Mouse (Mus musculus) stomach, embryonic 16.5 days (tissue): ENCODE data around the gene Kremen1. TPM values are rescaled to one million over a fixed set of nuclear protein-coding genes. Genes with fewer than 3 reads are reported as not detected.

Source experiments
- ATAC-seq: fragments of 200-750 bp; cut with Nextera tagmentation; 2 replicates; pipeline ENCODE4 v1.8.0; 2017; ENCODE audit warnings: moderate number of reproducible peaks, moderate TSS enrichment; ENCODE audit not compliant: insufficient read depth, low FRiP score
- H3K27ac ChIP-seq: fragments of 300-500 bp; sonication (generic); 2 replicates; pipeline ENCODE4 v1.5.1; 2014; ENCODE audit warnings: low read length
- H3K27me3 ChIP-seq: fragments of 300-500 bp; sonication (generic); 2 replicates; pipeline ENCODE4 v1.6.1; 2014; ENCODE audit warnings: low read length, control low read depth, mixed read lengths; ENCODE audit not compliant: control insufficient read depth, insufficient read depth
- H3K36me3 ChIP-seq: fragments of 300-500 bp; sonication (generic); 2 replicates; pipeline ENCODE4 v1.6.1; 2014; ENCODE audit warnings: low read length; ENCODE audit not compliant: control insufficient read depth, insufficient read depth
- H3K4me1 ChIP-seq: fragments of 300-500 bp; sonication (generic); 2 replicates; pipeline ENCODE4 v1.6.1; 2014; ENCODE audit warnings: low read length, control low read depth, mixed read lengths; ENCODE audit not compliant: control insufficient read depth, insufficient read depth
- H3K4me2 ChIP-seq: fragments of 300-500 bp; sonication (generic); 2 replicates; pipeline ENCODE4 v1.6.1; 2014; ENCODE audit warnings: low read depth, low read length, mixed read lengths
- H3K4me3 ChIP-seq: fragments of 300-500 bp; sonication (generic); replicated peaks from 2 replicates; pipeline ENCODE4 v1.5.1; 2014; ENCODE audit warnings: mild to moderate bottlenecking, low read length
- H3K9ac ChIP-seq: fragments of 300-500 bp; sonication (generic); 2 replicates; pipeline ENCODE4 v1.6.1; 2014; ENCODE audit warnings: low read length
- H3K9me3 ChIP-seq: fragments of 300-500 bp; sonication (generic); replicated peaks from 2 replicates; pipeline ENCODE4 v1.6.1; 2016; ENCODE audit warnings: low read length, control low read depth; ENCODE audit not compliant: control insufficient read depth
- WGBS: fragments of 180-500 bp; shearing (Covaris S2); extraction: QIAGEN DNeasy Blood & Tissue Kit; methylation state at CpG from one replicate; pipeline ENCODE4 v1.1.7; 2014; 5-methylcytosine and 5-hydroxymethylcytosine counted together
- polyA plus RNA-seq: library from polyadenylated mRNA; unstranded; fragments of >200 nt; fragmentation: Nextera tagmentation; extraction: Ambion mirVana; gene quantifications from 2 replicates; pipeline ENCODE4 v1.2.1, GENCODE M21; 2015

Kremen1 gene
- polyA plus RNA-seq, 1 experiment from 2014 or later: 24.0 TPM

GRCm38 (mm10) chr11:5201799-5202680 lies 59.3 kb downstream of the Kremen1 start:
- Histone ChIP-seq H3K27me3 (no peaks in the 10 kb centered on the region), H3K27ac (no peak overlapping the region), H3K36me3 (peaks cover under 1% of the 10 kb centered on the region), H3K9me3 (no peaks in the 10 kb centered on the region), H3K9ac (no peak overlapping the region), H3K4me3 (no peak overlapping the region), H3K4me1 (no peaks in the 10 kb centered on the region), H3K4me2 (no peak overlapping the region)
- 89% methylated on average over 20 of the region's 20 CpGs for WGBS
- ATAC-seq: no peak

DNA sequence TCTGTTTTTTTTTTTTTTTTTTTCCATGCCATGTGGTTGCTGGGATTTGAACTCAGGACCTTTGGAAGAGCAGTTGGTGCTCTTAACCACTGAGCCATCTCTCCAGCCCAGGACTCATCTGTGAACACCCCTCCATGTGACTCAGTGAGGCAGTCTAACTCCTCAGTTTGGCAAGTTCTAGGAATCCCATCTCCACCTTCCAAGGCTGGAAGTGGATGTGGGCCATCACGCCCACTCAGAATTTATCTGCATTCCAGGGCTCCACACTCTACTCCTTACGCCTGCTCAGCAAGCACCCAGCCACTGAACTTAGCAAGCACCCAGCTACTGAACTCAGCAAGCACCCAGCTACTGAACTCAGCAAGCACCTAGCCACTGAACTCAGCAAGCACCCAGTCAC lies 61.5 kb downstream of the Kremen1 start:
- H3K4me1 ChIP-seq: no peaks in the 10 kb centered on the region
- H3K27me3 ChIP-seq: no peaks in the 10 kb centered on the region
- no peak for ATAC-seq
- no peak overlapping the region for H3K27ac ChIP-seq
- H3K4me2 ChIP-seq: no peak overlapping the region
- no peak overlapping the region for H3K9ac ChIP-seq
- no peak overlapping the region for H3K4me3 ChIP-seq
- H3K9me3 ChIP-seq: no peaks in the 10 kb centered on the region
- WGBS: 87% methylated on average over 2 of the region's 2 CpGs
- H3K36me3 ChIP-seq: no peaks in the 10 kb centered on the region; the same call in none of the 2 replicates

GRCm38 (mm10) chr11:5197068-5197467 lies 64.3 kb downstream of the Kremen1 start:
- WGBS: 89% methylated on average over 5 of the region's 5 CpGs
- no peak overlapping the region for H3K4me3 ChIP-seq
- H3K4me1 ChIP-seq: no peaks in the 10 kb centered on the region
- H3K36me3 ChIP-seq: peaks cover 5% of the 10 kb centered on the region; the same call in 1 of the 2 replicates
- H3K4me2 ChIP-seq: no peak overlapping the region
- no peak for ATAC-seq
- H3K27ac ChIP-seq: no peak overlapping the region
- H3K9ac ChIP-seq: no peak overlapping the region
- H3K9me3 ChIP-seq: no peaks in the 10 kb centered on the region
- H3K27me3 ChIP-seq: no peaks in the 10 kb centered on the region

- Histone ChIP-seq H3K9ac (no peak overlapping the region), H3K27me3 (no peaks in the 10 kb centered on the region), H3K36me3 (peaks cover 5% of the 10 kb centered on the region; the same call in 1 of the 2 replicates), H3K4me3 (no peak overlapping the region), H3K9me3 (no peaks in the 10 kb centered on the region), H3K4me2 (no peak overlapping the region), H3K4me1 (no peaks in the 10 kb centered on the region), H3K27ac (no peak overlapping the region)
- no peak for ATAC-seq
- WGBS: 73% methylated on average over 7 of the region's 7 CpGs
Measured at GRCm38 (mm10) chr11:5196583-5196982, 64.8 kb downstream of the Kremen1 start.

DNA sequence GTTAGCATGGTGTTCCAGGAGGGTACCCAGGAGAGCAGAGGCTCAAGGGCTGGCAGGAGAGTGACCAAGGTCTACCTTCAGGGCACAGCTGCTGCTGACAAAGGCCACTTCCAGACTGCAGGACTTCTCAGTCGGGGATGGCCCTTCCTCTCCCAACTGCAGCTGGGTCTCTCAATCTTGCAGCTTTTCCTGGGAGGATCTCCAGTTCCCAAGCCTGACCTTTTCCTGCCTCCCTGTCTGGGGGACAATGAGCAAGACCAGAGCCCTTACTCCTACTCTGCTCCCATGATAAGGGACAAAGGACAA lies 67.8 kb downstream of the Kremen1 start:
- Histone ChIP-seq H3K9me3 (no peaks in the 10 kb centered on the region), H3K27ac (no peak overlapping the region), H3K4me1 (no peaks in the 10 kb centered on the region), H3K36me3 (peaks cover 5% of the 10 kb centered on the region; the same call in 1 of the 2 replicates), H3K9ac (no peak overlapping the region), H3K4me3 (no peak overlapping the region), H3K27me3 (no peaks in the 10 kb centered on the region), H3K4me2 (no peak overlapping the region)
- WGBS: 53% methylated on average over 1 of the region's 1 CpGs
- no peak for ATAC-seq

- Histone ChIP-seq H3K27ac (no peak overlapping the region), H3K4me2 (no peak overlapping the region), H3K27me3 (no peaks in the 10 kb centered on the region), H3K9ac (no peak overlapping the region), H3K4me1 (no peaks in the 10 kb centered on the region), H3K9me3 (no peaks in the 10 kb centered on the region), H3K36me3 (peaks cover 5% of the 10 kb centered on the region; the same call in 1 of the 2 replicates), H3K4me3 (no peak overlapping the region)
- ATAC-seq: no peak
- WGBS: 82% methylated on average over 8 of the region's 8 CpGs
Measured at GRCm38 (mm10) chr11:5192840-5193575, 68.3 kb downstream of the Kremen1 start.

DNA sequence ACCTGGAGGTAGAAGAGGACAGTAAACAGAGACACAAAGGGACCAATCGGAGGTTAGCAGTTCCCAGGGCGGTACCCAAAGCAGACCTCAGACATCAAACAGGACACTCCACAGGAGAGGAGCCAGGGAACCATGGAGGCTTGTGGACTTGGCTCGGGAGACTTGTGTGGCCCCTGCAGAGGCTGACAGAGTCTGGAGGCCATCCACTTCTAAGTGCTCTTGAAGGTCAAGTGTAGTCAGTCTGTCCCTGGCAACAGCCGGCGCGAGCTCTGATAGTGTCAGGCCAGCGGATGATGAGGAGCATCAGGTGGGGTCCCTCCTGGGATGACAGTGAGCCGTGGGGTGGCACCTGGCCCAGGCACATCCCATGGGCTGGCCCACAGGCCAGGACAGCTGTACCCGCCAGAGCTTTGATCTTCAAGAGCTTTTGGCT lies 69.3 kb downstream of the Kremen1 start:
- Histone ChIP-seq H3K27ac (no peak overlapping the region), H3K36me3 (peaks cover 5% of the 10 kb centered on the region; the same call in 1 of the 2 replicates), H3K4me3 (no peak overlapping the region), H3K4me1 (no peaks in the 10 kb centered on the region), H3K27me3 (no peaks in the 10 kb centered on the region), H3K9me3 (no peaks in the 10 kb centered on the region), H3K4me2 (no peak overlapping the region), H3K9ac (no peak overlapping the region)
- ATAC-seq: no peak
- 41% methylated on average over 9 of the region's 9 CpGs for WGBS

- H3K27ac ChIP-seq: no peak overlapping the region
- no peak overlapping the region for H3K4me2 ChIP-seq
- WGBS: 69% methylated on average over 9 of the region's 9 CpGs
- H3K36me3 ChIP-seq: peaks cover 2% of the 10 kb centered on the region; the same call in 1 of the 2 replicates
- no peak overlapping the region for H3K4me3 ChIP-seq
- peaks cover under 1% of the 10 kb centered on the region; the same call in 1 of the 2 replicates for H3K4me1 ChIP-seq
- ATAC-seq: no peak
- no peaks in the 10 kb centered on the region for H3K9me3 ChIP-seq
- no peaks in the 10 kb centered on the region for H3K27me3 ChIP-seq
- H3K9ac ChIP-seq: no peak overlapping the region
Measured at GRCm38 (mm10) chr11:5189239-5189933, 72.0 kb downstream of the Kremen1 start.
